Mouse (Mus musculus) B cell, adult 62 days (primary cell): ENCODE measurements around the gene Slc26a8. TPM values are rescaled to one million over a fixed set of nuclear protein-coding genes. Genes with fewer than 3 reads are reported as not detected.

ENCODE experiments used
- total RNA-seq: library from RNA; stranded (reverse); gene quantifications from 4 replicates; pipeline ENCODE4 v1.2.4, GENCODE M21; 2023

Gene Slc26a8
- total RNA-seq = 1.6 to 1.9 TPM (median 1.8 TPM) in 4 replicates

DNA sequence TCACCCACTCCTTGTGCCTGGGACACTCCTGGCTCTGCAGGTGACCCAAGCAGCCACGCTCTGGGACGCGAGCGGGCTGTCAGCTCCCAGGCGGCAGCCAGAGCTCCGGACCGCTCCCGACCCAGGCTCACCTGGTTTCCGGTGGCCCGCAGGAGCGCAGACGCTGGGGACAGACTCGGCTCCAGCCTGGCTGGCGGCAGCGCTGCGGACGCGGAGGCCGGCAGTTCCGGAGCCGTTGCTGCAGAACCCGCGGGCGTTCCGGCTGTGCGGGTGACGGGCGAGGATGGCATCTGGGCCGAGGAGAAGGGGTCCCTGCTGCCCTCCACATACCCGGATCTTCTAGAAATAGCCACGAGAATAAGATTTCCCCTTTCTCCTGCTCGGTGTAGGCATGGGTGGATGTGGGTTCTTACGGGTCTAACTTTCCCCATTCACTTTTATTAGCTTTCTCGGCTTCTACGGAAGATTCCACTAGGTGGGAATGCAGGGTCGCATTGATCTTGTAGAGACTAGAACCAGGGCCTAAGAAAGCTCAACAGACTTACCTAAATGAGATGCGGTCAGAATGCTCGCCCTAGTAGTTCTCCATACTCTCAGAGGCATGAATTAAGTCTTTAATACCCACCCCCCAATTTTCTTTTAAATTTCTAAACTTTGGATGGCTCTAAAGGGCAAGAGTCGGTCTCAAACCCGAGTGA lies at the start of gene Slc26a8:
Slc26a8 (minus strand) TSS at position 648 of the 698 bp plus-strand sequence.

DNA sequence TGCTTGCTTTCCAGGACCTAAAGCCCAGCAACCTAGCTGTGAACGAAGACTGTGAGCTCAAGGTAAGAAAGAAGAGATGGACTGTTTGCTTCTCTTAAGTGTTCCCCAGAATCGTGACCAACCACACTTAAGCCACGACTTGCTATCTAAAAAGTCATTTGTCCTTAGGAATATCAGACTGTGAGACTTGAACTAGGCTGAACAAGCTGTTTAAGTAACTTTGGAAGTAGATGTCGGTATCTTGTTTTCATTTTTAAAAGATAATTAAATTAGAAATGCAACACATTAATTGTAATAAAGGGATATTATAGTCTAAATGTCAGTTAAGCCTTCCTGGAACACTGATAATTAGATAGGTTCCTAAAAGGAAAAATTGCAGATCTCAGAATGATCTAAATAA lies 35.8 kb upstream of the Slc26a8 start, which contains the start of gene AC170998.1:
AC170998.1 (plus strand) TSS at position 301 of the 400 bp plus-strand sequence.

DNA sequence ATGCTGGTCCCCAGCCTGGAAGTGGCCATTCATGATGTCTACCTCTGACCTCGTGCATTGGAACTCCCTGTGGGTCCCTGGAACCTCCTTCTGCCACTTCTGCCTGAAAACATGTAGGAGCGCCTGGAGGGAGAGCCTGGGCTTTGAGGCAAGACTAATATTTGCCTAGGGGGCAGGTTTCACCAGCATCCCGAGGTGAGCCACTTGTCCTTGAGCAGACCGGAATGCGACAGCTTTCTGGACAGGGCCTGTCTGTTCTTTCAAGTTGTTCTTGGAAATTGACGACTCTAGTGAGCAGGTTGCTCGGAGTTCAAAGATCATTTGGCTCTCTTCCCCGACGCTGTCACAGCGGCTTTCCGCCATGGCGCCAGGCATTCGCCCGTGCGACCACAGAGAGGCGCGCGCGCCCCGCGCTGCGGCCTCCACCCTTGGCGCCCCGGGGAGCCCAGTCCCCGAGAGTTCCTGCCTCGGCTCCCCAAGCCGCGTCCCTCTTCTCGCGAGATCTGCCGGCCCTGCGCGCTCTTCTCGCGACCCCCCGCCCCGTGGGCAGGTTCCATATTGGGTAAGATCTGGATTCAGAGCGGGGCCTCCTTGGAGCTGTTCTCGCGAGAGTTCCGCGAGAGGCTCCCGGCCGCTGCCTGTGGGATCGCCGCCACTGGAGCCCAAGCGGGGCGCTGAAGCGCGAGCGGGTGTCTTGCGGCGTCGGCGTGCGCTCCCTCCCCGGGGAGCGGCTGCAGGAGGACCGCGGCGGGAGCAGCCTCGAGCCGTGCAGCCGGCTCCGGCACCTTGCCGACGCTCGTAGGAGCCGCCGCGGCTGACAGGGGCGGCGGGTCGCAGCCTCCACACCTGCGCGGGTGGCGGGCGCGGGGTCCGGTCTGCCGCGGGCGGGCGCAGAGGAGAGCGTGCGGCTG lies 998 bp upstream of the Slc26a8 start, which contains the start of gene Mapk14:
Mapk14 (plus strand) TSS at position 554 of the 911 bp plus-strand sequence.

DNA sequence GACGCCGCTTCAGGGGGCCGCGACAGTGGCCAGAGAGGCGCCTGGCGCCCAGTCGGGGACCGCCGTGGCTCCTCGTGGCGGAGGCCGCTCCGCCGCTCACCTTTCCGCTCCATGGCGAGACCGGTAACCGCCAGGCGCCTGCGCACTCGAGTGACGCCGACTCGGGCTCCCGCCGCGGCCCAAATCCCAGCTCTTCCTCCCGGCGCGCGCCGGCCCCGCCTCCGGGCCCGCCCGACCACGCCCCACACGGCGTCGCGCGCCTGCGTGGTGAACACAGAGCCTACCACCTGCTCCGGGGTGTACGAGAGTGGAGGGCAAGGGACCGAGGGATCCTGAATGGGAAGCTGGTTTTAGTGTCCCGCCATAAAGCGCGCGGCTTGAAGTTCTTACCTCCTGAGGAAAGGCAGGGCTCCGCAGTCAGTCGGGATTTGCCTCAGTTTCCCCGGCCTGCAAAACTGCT lies 67.7 kb downstream of the Slc26a8 start, which contains the start of gene Srpk1:
Srpk1 (minus strand) TSS at position 410 of the 460 bp plus-strand sequence.

Other genes with a start within 250 kb of the Slc26a8 start
- gene Fkbp5, start 172.7 kb downstream of the Slc26a8 start, total RNA-seq = 17.3 to 25.2 TPM (median 20.0 TPM) in 4 replicates
- 0.49 TPM in 1 of 4 replicates, not detected in the others for gene Armc12, start 159.4 kb downstream of the Slc26a8 start, total RNA-seq
- gene Clpsl2, start 140.8 kb downstream of the Slc26a8 start, total RNA-seq = not detected in 4 replicates
- not detected in 4 replicates for gene Clps, start 129.5 kb downstream of the Slc26a8 start, total RNA-seq
- not detected in 4 replicates for gene Lhfpl5, start 114.6 kb downstream of the Slc26a8 start, total RNA-seq
- gene Srpk1, start 67.5 kb downstream of the Slc26a8 start, total RNA-seq = 98.1 to 115 TPM (median 107 TPM) in 4 replicates
- gene Mapk14, start 1.1 kb upstream of the Slc26a8 start, total RNA-seq = 99.8 to 110 TPM (median 102 TPM) in 4 replicates
- gene AC170998.1, start 35.9 kb upstream of the Slc26a8 start, total RNA-seq = 7.3 to 8.5 TPM (median 7.7 TPM) in 4 replicates
- 0.78 TPM in 1 of 4 replicates, not detected in the others for gene Mapk13, start 79.1 kb upstream of the Slc26a8 start, total RNA-seq
- gene Brpf3, start 110.9 kb upstream of the Slc26a8 start, total RNA-seq = 57.6 to 84.2 TPM (median 60.5 TPM) in 4 replicates
- 0.12 to 0.18 TPM in 2 of 4 replicates, not detected in the others for gene Pnpla1, start 168.2 kb upstream of the Slc26a8 start, total RNA-seq
- gene 4930539E08Rik, start 225.1 kb upstream of the Slc26a8 start, total RNA-seq = 0.23 to 0.57 TPM in 2 of 4 replicates, not detected in the others